Mouse (Mus musculus) left cerebral cortex, adult 11 months (tissue): Measurements from ENCODE around the gene Mpv17.

ENCODE experiments used
- DNase-seq: peaks from one replicate; pipeline ENCODE4 v3.0.0; 2022; ENCODE audit warnings: low spot score

The Mpv17 gene

DNA sequence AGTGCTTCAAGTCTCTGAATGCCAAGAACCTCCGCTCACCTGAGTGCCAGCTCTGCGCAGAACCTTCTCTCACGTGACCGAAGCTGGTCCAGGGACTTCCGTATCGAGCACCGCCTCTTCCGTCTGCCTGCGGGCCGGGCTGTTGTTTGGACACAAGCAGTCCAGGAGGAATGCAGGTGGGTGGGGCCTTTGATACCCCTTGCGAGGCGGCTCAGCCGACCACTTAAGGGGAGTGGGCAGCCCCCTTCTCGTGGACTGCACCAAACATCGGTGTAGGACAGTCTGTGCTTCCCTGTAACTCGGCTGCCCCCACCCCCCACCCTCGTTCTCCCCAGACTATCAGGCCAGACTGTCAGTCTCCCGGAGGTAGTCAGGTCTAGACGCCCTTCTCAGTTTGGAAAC, at the start of gene Mpv17:
TSS of gene Mpv17 (minus strand) at position 100 of the 402 bp plus-strand sequence.
- DNase-seq = peak; percentile 86

DNA sequence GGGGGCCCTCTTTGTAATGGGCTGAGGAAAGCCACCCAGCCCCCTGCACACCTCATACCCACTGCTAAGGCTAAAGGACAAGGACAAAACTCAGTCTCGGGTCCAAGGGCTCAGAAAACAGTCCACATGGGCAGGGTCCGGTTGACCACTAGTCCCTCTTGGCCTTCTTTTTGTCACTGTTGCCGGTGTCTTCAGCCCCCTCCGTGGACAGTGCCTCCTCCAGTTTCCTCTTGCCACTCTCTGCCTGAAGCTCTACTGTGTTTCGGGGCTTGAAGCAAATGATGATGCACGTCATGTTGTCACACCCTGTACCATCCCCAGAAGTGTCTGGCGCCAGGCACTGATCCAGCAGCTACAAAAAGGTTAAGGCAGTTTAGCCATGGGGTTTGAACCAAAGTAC, 48.9 kb upstream of the Mpv17 start:
- no peak for DNase-seq

DNA sequence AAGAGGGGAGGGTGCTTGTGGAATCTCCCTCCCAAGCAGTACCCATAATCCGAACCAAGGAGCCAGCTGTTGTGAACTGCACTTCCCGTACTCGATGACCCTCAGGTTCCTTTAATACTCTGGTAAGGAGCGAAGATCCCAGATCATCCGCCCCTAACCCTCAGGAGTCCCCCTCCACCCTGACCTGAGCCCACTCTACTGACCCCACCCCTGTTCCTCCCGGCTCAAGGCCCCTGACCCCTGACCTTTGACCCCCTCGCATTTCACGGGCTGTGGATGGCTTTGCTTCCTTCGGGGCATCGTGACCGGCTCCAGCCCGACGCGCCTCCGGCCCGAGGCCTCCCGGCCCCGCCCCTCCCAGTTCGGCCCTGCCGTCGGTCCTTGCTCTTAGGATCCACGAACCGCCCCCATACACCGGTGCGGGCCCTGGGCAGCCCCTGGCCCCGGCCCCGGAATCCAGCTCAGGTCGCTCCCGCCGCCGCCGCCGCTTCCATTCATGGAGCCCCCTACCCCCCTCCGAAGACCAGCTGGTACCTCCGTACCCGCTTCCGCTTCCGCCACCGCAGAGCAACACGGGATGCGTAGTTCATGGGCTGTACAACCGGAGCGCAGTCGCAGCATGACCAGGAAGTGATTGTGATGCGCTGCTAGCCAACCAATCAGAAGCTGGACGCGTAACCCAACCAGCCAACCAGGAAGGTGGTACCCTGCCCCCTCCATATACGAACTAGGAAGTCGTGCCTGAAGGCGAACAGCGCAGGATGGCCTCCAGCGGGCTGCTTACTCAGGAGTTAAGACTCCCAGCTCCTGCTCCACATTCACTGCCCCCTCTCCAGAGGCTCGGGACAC, 47.9 kb upstream of the Mpv17 start, which contains the start of gene Zfp513:
TSS of gene Zfp513 (minus strand) at position 562 of the 849 bp plus-strand sequence.
- DNase-seq = peak; percentile 98

DNA sequence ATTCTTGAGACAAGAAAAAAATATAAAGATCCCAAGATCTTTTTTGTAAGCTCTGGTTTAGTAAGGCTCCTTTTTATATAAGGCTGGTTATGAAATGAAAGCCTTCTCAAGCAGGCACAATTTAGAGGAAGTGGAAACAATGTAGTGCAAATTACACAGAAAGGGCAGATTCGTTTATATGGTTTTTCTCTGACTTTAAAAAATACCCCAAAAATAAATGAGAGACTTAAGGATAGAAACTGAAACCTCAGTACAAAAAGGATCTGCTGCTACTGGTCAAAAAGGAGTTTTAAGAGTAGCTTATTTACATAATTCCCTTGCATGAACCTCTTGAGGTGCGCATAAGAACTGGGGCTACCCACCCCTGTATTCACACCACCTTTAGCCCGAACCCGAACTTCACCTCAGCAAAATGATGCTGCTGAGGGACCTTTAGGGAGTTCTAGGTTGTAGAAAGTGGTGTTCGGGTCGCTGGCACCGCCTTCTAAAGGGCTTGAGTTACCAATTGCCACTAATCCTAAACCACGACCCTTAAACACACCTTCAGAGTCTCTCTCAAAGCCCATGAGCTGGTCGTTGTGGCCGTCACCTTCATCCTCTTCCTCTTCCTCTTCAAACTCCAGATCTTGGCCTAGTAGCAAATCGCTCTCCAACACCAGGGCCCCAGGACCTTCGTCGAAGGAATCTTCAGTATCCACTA, 47.1 kb upstream of the Mpv17 start:
- no peak for DNase-seq

DNA sequence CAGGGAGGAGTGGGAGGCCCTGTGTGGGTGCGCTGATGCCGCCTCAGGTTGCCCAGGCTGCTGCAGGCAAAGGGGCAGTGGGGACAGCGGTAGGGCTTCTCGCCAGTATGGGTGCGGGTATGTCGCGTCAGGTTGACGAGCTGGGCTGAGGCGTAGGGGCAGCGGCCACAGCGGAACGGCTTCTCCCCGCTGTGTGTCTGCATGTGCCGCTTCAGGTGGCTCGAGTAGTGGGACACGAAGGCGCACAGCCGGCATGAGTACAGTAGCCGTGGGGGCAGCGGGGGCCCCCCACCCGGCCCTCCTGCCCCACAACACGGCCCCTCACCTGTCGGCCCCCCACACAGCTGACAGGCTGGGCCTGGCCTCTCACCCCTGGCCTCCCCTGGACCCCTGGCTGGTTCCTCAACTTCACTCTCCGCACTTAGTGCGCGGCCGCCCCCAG, 46.3 kb upstream of the Mpv17 start:
- DNase-seq = no peak

DNA sequence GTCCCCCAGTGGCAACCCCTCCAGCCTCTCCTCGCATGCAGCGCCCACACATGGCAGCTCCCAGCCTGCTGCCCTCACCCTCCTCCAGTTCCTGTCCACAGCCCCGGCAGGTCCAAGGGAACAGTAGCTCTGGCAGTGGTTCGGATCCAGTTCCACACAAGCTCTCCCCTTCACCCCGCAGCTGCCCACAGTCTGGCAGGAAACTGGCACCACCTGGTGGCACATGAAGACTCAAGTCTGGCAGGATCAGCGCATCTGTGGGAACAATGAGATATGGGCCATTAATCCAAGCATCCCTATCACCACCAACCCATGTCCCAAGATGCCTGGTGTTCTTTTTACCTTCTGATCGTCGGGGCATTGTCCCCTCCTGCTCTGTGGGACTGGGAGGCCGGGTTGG, 45.8 kb upstream of the Mpv17 start:
- DNase-seq = no peak

DNA sequence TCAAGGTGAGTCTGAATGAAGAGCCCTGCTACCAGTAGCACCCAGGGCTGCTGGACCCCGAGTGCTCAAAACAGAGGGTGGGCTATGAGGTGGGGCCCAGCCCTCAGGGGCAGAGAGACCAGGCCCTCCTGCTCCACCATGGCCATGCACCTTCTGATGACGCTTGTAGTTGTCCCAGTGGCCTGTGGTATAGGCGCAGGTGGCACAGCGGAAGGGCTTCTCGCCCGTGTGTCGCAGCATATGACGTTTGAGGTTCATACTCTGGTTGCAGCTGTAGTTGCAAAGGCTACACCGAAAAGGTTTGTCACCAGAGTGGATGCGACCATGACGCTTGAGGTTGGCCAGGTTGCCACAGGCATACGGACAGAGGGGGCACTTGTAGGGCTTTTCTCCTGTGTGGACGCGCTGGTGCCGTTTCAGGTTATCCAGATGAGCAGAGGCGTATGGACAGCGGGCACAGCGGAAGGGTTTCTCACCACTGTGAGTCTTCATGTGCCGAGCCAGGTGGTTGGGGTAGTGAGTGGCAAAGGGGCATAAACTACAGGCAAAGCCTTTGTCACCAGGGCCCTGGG, 45.4 kb upstream of the Mpv17 start:
- no peak for DNase-seq

DNA sequence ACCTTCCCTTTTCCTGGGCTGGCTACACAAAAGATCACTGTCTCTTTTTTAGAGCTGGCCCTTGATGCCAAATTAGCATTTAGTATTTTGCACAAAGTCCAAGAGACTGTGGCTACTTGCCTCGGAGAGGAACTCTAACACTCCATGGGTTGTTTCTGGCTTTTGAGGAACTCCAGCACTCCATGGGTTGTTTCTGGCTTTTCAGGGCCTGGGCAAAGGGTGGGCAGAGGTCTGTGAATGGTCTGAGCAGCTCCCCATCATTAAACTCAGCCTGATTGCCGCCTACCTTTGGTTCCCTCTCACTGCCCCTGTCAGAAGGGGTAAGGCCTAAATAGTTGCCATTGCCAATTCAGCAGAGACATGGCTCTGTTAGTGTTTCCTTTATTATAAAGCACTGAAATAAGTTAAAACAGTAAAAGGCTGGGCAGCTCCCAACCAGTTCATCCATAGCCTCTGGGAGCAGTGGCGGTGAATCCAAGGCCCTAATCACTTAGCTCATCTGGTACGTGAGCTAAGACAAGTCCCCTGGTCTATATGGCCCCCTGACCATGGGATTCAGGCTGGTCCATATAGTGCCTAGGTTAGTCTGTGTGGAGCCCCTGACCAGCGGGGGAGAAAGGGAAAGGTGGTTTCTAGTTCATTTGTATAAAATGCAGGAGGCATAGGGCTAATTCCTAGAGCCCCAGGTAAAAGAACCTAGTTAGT, 44.7 kb upstream of the Mpv17 start:
- DNase-seq = no peak

DNA sequence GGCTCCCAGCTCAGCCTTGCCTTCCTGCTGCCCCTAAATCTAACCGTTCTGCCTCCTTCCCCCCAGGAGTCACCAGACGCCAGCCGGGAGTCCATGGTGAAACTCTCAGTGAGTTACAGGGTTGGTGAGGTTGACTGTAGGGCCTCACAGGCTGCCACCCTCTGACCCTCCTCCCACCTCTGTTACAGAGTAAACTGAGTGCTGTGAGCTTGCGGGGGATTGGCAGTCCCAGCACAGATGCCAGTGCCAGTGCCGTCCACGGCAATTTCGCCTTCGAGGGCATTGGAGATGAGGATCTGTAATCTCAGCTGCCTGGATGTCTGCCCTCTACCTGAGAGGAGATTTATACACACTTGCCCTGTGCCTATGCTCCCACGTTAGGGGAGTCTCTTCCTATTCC, 44.1 kb upstream of the Mpv17 start:
- DNase-seq = no peak

DNA sequence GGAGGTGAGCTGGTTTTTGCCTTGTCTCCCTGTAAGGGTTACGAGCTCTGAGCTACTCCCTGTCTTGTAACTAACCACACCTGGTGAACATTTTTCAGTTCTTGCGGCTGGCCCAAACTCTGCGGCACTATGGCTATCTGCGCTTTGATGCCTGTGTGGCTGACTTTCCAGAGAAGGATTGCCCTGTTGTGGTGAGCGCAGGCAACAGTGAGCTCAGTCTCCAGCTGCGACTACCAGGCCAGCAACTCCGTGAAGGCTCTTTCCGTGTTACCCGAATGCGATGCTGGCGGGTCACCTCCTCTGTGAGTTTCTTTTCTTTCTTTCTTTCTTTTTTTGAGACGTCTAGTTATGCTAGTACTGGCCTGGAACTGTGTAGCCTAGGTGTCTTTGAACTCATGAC, 43.0 kb upstream of the Mpv17 start:
- no peak for DNase-seq

DNA sequence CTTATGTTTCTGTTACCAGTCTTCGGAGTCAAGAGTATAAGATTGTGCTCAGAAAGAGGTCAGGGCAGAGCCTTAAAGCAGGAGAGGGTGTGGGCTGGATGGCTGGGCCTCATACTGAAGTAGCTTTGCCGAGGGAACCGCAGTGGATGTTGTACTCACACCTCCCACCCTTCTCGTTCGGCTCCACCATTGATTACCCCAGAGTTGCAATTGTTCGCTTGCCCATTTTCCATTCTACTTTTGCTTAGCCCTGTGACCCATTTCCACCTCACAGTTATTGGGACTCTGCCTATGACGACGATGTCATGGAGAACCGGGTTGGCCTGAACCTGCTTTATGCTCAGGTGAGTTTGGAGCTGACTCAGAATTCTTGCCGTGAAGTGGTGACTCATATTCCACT, 42.2 kb upstream of the Mpv17 start:
- DNase-seq = no peak

DNA sequence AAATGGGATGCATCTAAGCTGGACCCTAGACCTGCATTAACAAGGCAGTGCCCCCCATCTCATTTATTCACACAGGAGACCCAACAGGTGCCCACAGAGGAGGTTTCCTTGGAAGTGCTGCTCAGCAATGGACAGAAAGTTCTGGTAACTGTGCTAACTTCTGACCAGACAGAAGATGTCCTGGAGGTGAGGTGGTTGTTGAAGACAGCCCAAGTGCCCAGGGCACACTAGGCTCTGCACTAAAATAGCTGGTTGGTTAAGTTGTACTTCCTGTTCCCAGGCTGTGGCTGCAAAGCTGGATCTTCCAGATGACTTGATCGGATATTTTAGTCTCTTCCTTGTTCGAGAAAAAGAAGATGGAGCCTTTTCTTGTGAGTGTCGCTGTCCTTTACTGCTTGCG, 41.6 kb upstream of the Mpv17 start:
- no peak for DNase-seq

DNA sequence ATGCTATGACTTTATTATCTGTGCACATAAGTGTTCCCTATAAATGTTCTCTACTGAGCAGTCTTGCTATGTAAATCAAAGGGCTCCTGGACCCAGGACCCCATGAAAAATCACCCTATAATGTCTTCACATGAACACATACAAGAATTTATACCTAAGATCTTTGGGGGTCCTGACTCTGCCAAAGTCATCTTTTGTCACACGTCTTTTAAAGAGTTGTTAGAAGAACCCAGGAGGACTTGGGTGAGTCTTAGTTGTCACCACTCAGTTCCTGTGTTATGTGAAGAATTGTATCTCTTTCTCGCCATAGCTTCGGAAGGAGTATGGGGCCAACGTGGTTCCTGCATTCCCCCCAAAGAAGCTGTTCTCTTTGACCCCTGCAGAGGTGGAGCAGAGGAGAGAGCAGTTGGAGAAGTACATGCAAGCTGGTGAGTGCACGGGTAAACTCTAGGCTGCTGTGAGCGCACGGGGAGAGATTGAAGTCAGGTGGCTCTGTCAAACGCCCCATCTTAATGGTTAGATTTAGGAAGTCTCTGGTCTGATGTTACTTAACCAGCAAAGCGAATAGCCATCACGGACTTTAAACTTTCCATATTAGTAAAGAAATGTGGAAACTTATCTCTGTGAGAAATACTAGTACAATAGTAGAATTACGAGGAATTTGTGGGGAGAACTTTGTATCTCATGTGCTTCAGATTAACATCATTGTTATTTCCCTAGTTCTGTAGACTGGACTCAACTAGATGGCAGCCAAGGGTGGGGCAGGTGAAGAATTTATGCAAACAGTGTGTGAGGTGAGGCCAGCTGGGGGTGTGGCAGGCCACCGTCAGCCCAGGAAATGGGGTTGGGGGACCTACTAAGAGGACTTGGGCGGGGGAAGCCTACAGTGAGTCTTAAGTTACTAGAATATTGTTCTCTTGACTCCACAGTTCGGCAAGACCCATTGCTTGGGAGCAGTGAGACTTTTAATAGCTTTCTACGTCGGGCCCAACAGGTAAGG, 40.7 kb upstream of the Mpv17 start:
- no peak for DNase-seq

DNA sequence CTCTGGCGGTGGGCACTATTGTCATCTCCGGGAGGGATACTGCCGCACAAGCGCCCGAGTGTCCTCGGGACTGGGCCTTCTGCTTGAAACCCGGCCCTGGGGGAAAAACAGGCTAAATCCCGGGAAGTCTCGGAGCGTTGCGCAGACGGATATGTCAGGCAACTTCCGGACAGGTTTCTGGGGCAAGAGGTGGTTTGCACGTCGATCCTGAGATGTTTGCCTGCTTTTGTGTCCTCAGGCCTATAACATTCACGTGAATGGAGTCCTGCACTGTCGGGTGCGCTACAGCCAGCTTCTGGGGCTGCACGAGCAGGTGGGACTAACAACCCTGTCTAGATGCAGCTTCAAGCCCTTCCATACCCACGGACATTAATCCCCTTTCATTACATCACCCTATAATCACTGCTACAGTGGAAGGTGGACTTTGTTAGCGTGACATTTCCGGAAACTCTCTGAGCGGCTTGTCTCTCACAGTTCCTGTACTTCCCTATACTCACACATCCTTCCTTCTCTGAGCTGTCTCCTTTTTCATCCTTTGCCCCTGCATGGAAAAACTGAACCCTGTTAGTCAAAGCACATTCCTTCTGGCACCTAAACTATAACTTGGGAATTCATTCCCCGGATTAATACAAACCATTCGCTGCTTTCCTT, 39.7 kb upstream of the Mpv17 start:
- DNase-seq = no peak

DNA sequence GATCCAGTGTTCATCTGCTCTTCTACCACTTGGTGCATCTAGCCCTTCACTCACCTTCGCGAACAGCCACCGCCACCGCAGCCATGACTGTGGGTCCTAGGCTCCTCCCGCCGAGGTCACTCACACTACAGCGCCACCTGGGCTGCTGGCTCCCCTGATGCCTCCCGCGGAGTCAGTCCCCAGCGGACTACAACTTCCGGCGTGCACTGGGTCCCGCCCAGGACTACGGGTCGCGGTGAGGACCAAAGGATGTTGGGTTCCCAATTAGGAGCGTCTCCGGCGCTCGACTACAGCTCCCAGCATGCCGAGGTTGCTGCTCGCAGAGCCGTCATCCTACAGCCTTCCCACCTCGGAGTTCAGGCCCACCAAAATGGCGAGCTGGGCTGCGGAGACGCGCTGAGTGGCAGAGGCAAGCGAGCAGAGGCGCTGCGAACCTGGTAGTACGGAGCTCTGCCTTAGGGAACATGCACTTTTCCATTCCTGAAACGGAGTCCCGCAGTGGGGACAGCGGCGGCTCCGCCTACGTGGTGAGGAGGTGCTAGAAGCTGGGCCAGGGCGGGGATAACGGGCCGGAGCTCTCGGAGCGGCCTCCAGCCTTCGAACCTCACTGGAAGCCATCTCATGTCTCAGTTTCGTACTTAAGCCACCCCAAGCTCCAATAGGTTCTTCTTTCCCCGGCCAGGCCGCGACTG, 39.0 kb upstream of the Mpv17 start, which contains the start of the genes Snx17 and Eif2b4:
TSS of gene Snx17 (plus strand) at position 289 of the 692 bp plus-strand sequence.
TSS of gene Eif2b4 (minus strand) at position 492 of the 692 bp plus-strand sequence.
- peak; percentile 98 for DNase-seq

DNA sequence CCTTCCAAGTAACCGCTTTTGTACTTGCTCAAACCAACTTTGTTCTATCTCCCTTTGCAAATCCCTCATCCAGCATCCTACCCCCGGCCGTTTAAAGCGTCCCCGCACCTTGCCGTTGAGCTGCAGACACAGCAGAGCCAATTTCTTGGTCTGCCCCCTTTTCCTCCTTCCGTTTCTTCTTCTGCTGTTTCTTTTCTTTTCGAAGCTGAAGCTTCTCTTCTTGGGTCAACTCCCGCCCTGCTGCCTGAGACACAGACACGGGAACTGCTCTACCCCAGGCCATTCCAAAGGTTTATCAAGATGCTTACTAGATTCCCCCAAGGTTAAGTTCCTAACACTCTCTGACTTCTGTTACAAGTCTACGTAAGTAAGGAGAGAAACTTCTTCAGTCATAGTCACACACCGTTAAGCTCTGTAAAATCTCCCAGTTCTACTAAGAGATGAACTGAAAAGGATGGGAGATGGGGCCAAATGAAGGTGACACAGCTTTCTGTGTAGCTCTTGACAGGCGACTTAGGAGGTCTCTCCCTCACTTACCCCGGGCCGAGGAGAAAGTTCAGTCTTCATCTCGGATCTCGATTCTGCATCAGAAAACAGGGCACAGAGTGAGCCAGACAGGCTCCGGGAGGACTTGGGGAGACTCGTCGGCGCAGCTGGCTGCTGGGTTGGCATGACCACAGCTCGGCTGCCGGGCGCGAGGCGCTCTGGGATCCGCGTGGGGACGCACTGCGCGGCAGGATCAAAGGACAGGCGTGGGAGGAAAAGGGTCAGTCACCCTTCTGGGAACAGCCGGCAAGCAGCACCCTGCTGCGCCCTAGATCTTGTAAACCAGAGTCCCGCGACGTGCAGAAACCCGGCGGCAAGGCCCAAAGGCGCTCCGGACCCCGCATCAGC, 38.2 kb upstream of the Mpv17 start:
- DNase-seq = no peak

DNA sequence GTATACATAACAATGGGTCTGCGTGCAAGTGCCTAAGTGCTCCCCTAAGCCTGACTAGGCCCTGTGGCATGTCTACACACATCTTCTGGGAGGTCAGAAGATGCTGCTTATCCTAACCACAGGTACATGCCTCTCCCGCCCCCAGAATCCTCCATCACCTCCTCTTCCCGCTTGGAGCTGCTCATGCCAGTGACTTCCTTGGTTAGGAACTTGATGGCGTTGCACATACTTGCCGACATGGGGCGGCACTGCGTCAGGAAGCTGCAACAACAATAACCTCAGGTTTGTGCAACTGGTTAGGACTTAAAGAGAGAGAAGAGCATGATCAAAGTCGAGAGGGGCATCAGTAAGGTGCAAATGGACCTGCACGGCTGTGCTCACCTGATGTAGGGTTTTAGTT, 36.1 kb upstream of the Mpv17 start:
- DNase-seq = no peak

DNA sequence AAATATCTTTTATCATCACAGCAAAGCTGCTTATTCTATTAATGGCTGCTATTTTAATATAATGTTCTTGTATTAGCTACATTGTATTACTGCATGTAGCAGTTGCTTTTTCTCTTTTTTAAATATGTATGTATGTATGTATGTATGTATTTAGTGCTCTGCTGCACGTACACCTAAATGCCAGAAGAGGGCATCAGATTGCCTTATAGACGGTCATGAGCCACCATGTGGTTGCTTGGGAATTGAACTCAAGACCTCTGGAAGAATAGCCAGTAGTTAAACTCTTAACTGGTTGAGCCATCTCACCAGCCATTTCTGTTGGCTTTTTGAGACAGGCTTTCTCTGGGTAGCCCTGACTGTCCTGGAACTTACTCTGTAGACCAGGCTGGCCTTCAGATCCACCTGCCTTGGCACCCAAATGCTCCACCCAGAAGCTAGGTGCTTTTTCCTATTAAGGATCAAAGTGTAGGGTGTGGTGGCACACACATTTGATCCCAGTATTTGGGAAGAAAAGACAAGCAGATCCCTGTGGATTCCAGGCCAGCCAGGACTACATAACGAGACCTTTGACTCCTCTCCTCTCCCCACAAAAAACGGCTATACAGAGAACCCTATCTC, 34.3 kb upstream of the Mpv17 start:
- no peak for DNase-seq
